Comparison of ENCODE assay signal across 16 mouse cellular contexts in the genomic region with DNA sequence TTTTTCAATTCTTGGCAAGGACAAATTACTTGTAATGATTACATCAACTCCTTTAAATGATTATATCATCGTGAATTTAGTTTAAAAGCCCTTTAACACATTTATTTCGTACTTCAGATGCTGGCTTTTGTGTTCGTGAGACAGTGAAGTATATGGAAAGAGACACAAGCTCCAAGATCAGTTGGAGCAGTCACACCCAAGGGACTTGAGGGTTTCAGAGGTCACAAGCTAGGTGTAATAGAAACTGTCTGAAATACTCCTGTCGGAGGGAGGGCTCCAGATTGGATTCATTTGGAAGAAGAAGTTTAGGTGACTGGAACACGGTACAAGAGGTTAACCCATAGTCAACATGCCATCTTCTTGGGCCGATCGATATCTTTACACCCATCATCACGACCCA.
DNase-seq lines count a peak whose midpoint lies in the region; ATAC-seq and TF ChIP-seq lines count a peak whose summit lies in the region.
"Had no signal": no experiment of that assay in that cellular context is flagged by ENCODE, and none has a peak within 500 bp of the region (broad histone marks: within the 10 kb centered on the region; RNA-seq: fewer than 3 reads in every experiment).

No protein-coding gene starts in this region.

- no peaks in the 10 kb centered on the region for H3K9me3 ChIP-seq in heart, embryonic 15.5 days (replicated peaks)
- no peaks in the 10 kb centered on the region for H3K9me3 ChIP-seq in midbrain, embryonic 10.5 days (replicated peaks)
- H3K9me3 ChIP-seq in midbrain, postnatal 0 days (ENCODE audit: low read length), result no peaks in the 10 kb centered on the region
- H3K9me3 ChIP-seq in midbrain, embryonic 11.5 days (ENCODE audit: control insufficient read depth, low read length), result no peaks in the 10 kb centered on the region
- H3K9me3 ChIP-seq: forebrain, embryonic 13.5 days; intestine, embryonic 15.5 days; stomach, embryonic 15.5 days had no signal

- H3K4me1 ChIP-seq in heart, embryonic 15.5 days (replicated peaks), result peaks cover 7% of the 10 kb centered on the region
- H3K4me1 ChIP-seq in midbrain, embryonic 10.5 days, result peaks cover 59% of the 10 kb centered on the region
- peaks cover 6% of the 10 kb centered on the region; the same call in 1 of the 2 replicates for H3K4me1 ChIP-seq in midbrain, postnatal 0 days (ENCODE audit: insufficient read depth, low read length)
- H3K4me1 ChIP-seq in midbrain, embryonic 11.5 days (ENCODE audit: control insufficient read depth, insufficient read depth, low read length), result peaks cover 30% of the 10 kb centered on the region
- H3K4me1 ChIP-seq: intestine, embryonic 15.5 days; stomach, embryonic 15.5 days had no signal

- H3K4me2 ChIP-seq in heart, embryonic 15.5 days, result 0 out of 2 replicates have a peak overlapping the region, but pooled peaks have one; percentile 25
- no peak overlapping the region for H3K4me2 ChIP-seq in midbrain, postnatal 0 days (ENCODE audit: low read depth, low read length, poor library complexity, severe bottlenecking)
- H3K4me2 ChIP-seq in midbrain, embryonic 11.5 days, result peak overlapping the region; percentile 18; the same call in 1 of the 2 replicates
- H3K4me2 ChIP-seq: forebrain, embryonic 13.5 days; heart, embryonic 11.5 days; intestine, embryonic 15.5 days; stomach, embryonic 15.5 days had no signal

- no peak for TF ChIP-seq CTCF in midbrain, postnatal 0 days (IDR thresholded peaks at IDR 0.05)

- no peaks in the 10 kb centered on the region for H3K36me3 ChIP-seq in heart, embryonic 15.5 days
- no peaks in the 10 kb centered on the region for H3K36me3 ChIP-seq in midbrain, embryonic 10.5 days
- H3K36me3 ChIP-seq in midbrain, postnatal 0 days (ENCODE audit: insufficient read depth, low read length), result no peaks in the 10 kb centered on the region
- H3K36me3 ChIP-seq in midbrain, embryonic 11.5 days (ENCODE audit: control insufficient read depth, insufficient read depth, low read length), result no peaks in the 10 kb centered on the region
- H3K36me3 ChIP-seq: intestine, embryonic 15.5 days; stomach, embryonic 15.5 days had no signal

- DNase-seq in heart, adult 11 months, result no peak
- no peak for DNase-seq in midbrain, embryonic 10.5 days (ENCODE audit: low spot score)
- DNase-seq in midbrain, postnatal 0 days (ENCODE audit: low spot score), result no peak
- peak; percentile 91 for DNase-seq in midbrain, embryonic 11.5 days (ENCODE audit: low spot score, missing footprints)
- no peak for DNase-seq in left cerebral cortex, adult 9 months (ENCODE audit: low spot score in 2 of 2)
- no peak for DNase-seq in yolk sac, embryonic 10.5 days (ENCODE audit: low spot score)
- DNase-seq: adrenal gland, adult 2 months; cerebellum, adult 18-20 months; kidney, postnatal 25 days; thymus, postnatal 25 days had no signal

- H3K27ac ChIP-seq in heart, embryonic 15.5 days, result 0 out of 2 replicates have a peak overlapping the region, but pooled peaks have one; percentile 7
- peak overlapping the region; percentile 60; the same call in 1 of the 2 replicates for H3K27ac ChIP-seq in midbrain, embryonic 10.5 days (replicated peaks)
- H3K27ac ChIP-seq in midbrain, postnatal 0 days (ENCODE audit: low read depth, low read length), result no peak overlapping the region
- peak overlapping the region; percentile 57 for H3K27ac ChIP-seq in midbrain, embryonic 11.5 days (ENCODE audit: low read depth, low read length)
- H3K27ac ChIP-seq: forebrain, embryonic 13.5 days; intestine, embryonic 15.5 days; macrophage; stomach, embryonic 15.5 days had no signal

- no peak for ATAC-seq in heart, embryonic 15.5 days (replicated peaks; ENCODE audit: insufficient number of reproducible peaks, insufficient read depth, low FRiP score, low read depth)
- no peak for ATAC-seq in midbrain, postnatal 0 days (ENCODE audit: low FRiP score)
- ATAC-seq in midbrain, embryonic 11.5 days (ENCODE audit: low FRiP score), result no peak
- ATAC-seq: intestine, embryonic 15.5 days had no signal

- 83% methylated on average over 8 of the region's 8 CpGs for WGBS in heart, embryonic 15.5 days
- 84% methylated on average over 8 of the region's 8 CpGs for WGBS in midbrain, embryonic 10.5 days
- WGBS in midbrain, postnatal 0 days, result 69% methylated on average over 8 of the region's 8 CpGs
- 82% methylated on average over 8 of the region's 8 CpGs for WGBS in midbrain, embryonic 11.5 days

- H3K4me3 ChIP-seq in heart, embryonic 15.5 days, result no peak overlapping the region
- no peak overlapping the region for H3K4me3 ChIP-seq in midbrain, embryonic 10.5 days
- H3K4me3 ChIP-seq in midbrain, postnatal 0 days (ENCODE audit: low read depth, low read length), result no peak overlapping the region
- no peak overlapping the region for H3K4me3 ChIP-seq in midbrain, embryonic 11.5 days (ENCODE audit: low read depth, low read length)
- H3K4me3 ChIP-seq: forebrain, embryonic 13.5 days; intestine, embryonic 15.5 days; stomach, embryonic 15.5 days had no signal

- H3K9ac ChIP-seq in heart, embryonic 15.5 days, result no peak overlapping the region
- H3K9ac ChIP-seq in midbrain, postnatal 0 days (replicated peaks; ENCODE audit: low read length, poor library complexity, severe bottlenecking), result no peak overlapping the region
- no peak overlapping the region for H3K9ac ChIP-seq in midbrain, embryonic 11.5 days (ENCODE audit: low read length)
- H3K9ac ChIP-seq: forebrain, embryonic 13.5 days; intestine, embryonic 15.5 days; stomach, embryonic 15.5 days had no signal

- H3K27me3 ChIP-seq in heart, embryonic 15.5 days, result no peaks in the 10 kb centered on the region
- H3K27me3 ChIP-seq in midbrain, embryonic 10.5 days (ENCODE audit: low read depth, poor library complexity, severe bottlenecking), result peaks cover 17% of the 10 kb centered on the region
- H3K27me3 ChIP-seq in midbrain, postnatal 0 days (ENCODE audit: insufficient read depth, low read length), result no peaks in the 10 kb centered on the region
- no peaks in the 10 kb centered on the region; the same call in 1 of the 2 replicates for H3K27me3 ChIP-seq in midbrain, embryonic 11.5 days (ENCODE audit: control insufficient read depth, insufficient read depth, low read length)
- H3K27me3 ChIP-seq: forebrain, embryonic 13.5 days; intestine, embryonic 15.5 days; stomach, embryonic 15.5 days had no signal
